Mouse (Mus musculus): ENCODE measurements around the gene Pik3ca.

DNA sequence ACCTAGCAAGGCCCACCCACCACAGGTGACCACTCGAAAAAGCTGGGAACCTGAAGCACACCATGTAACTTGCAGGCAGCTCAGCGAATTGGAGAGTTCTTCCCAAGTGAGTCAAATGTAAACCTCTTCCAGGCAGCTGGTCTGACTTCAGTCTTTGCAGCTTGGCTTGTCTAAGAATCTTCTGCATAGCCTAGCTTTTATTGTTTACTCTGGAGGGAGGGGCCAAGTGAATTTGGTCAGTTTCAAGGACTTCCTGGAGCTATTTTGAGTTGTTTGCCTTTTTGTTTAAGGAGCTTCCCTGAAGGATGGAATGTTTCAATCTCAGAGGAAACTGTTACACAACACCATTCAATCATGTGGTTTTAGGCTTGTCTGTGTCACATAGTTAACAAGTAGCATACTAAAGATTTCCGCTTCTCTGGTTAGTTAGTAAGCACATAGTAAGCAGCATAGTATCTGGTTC, 11.4 kb downstream of the Pik3ca start:
- no peak for TF ChIP-seq CTCF (conservative IDR thresholded peaks at IDR 0.05; ENCODE audit: low read length)
- TF ChIP-seq NANOG (IDR thresholded peaks at IDR 0.05; ENCODE audit: borderline replicate concordance, low read length) = no peak
